Mouse (Mus musculus): ENCODE measurements around the gene Fut8.

Gene Fut8

DNA sequence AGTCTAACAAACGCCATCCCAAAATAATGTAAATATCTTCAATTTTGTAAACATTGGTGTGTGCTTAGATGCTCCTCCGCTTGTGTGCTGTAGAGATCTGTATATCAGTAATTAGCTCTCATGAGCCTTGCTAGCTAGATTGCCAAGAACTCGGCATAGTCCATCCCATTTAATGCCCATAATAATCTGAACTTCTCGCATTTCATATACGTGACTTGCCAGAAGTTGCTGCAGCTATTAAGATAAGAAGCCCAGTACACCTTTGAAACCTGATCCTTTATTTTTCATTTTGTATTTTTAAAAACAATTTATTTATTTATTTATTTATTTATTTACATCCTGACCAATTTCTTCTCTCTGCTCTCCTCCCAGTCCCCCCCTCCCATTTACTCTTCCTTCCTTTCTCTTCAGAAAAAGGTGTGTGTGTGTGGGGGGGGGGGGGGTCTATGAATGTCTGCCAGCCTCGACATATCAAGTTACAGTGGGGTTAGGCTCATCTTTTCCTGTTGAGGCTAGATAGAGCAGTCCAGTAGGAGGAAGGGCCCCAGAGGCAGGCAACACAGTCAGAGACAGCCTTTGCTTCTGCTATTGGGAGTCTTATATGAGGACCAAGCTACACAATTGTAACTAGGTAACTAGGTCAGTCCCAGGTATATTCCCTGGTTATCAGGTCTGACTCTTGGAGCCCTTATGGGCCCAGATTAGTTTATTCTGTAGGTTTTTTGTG, 183.9 kb downstream of the Fut8 start:
- Histone ChIP-seq H3K9me3 (ENCODE audit: low read length) (no peaks in the 10 kb centered on the region), H3K27me3 (ENCODE audit: insufficient read depth, low read length) (no peaks in the 10 kb centered on the region), H3K36me3 (ENCODE audit: insufficient read depth, low read length) (no peaks in the 10 kb centered on the region), H3K4me1 (replicated peaks; ENCODE audit: low read depth, low read length) (no peaks in the 10 kb centered on the region), H3K4me3 (replicated peaks; ENCODE audit: low read length) (no peak overlapping the region)
- TF ChIP-seq POU5F1 (IDR thresholded peaks at IDR 0.05; ENCODE audit: borderline replicate concordance, low read length) (no peak), NANOG (IDR thresholded peaks at IDR 0.05; ENCODE audit: borderline replicate concordance, low read length) (no peak)

DNA sequence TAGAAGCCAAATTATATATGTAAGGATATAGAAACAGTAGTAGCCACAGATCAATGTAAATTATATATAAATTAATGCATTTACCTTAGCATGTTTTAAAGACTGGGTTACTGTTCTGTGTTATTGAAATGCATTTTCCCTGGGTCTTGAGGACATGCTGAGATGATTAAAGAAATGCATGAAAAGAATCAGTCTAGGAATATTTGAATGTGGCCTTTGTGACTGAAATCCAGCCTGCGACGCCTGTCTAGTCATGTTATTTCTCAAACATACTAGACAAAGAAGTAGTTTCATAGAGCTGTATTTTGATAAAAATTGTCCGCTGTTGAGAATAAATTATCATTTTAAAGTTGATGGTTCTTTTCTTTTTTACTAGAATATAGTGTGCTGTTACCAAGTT, 188.2 kb downstream of the Fut8 start:
- Histone ChIP-seq H3K4me3 (replicated peaks; ENCODE audit: low read length) (no peak overlapping the region), H3K36me3 (ENCODE audit: insufficient read depth, low read length) (no peaks in the 10 kb centered on the region), H3K4me1 (replicated peaks; ENCODE audit: low read depth, low read length) (no peaks in the 10 kb centered on the region), H3K9me3 (ENCODE audit: low read length) (no peaks in the 10 kb centered on the region), H3K27me3 (ENCODE audit: insufficient read depth, low read length) (no peaks in the 10 kb centered on the region)
- no peak for TF ChIP-seq CTCF (conservative IDR thresholded peaks at IDR 0.05; ENCODE audit: low read length)
- TF ChIP-seq POU5F1 (IDR thresholded peaks at IDR 0.05; ENCODE audit: borderline replicate concordance, low read length) = no peak
- TF ChIP-seq NANOG (IDR thresholded peaks at IDR 0.05; ENCODE audit: borderline replicate concordance, low read length) = no peak

DNA sequence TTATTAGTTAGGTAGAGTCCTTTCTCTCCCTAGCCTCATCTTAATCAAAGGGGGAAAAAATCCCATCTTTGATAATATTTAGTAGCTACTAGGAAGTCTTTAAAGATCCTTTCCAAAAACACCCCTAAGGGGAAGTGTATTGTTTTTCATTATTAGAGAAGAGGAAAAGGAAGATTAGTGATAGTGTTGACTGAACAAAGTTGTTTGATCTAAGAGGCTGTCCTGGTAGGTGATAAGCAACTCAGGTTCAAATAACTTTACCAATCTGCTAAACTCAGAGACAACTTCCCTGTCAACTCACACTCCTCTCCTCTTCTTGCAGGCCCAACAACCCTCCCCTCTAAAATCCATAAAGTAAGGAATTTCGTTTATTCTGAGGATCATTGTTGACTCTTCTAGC, 190.2 kb downstream of the Fut8 start:
- H3K9me3 ChIP-seq (ENCODE audit: low read length) = no peaks in the 10 kb centered on the region
- no peaks in the 10 kb centered on the region for H3K36me3 ChIP-seq (ENCODE audit: insufficient read depth, low read length)
- H3K27me3 ChIP-seq (ENCODE audit: insufficient read depth, low read length) = no peaks in the 10 kb centered on the region
- H3K4me1 ChIP-seq (replicated peaks; ENCODE audit: low read depth, low read length) = no peaks in the 10 kb centered on the region
- H3K4me3 ChIP-seq (replicated peaks; ENCODE audit: low read length) = no peak overlapping the region
- TF ChIP-seq NANOG (IDR thresholded peaks at IDR 0.05; ENCODE audit: borderline replicate concordance, low read length) (no peak), POU5F1 (IDR thresholded peaks at IDR 0.05; ENCODE audit: borderline replicate concordance, low read length) (no peak), CTCF (conservative IDR thresholded peaks at IDR 0.05; ENCODE audit: low read length) (no peak)

DNA sequence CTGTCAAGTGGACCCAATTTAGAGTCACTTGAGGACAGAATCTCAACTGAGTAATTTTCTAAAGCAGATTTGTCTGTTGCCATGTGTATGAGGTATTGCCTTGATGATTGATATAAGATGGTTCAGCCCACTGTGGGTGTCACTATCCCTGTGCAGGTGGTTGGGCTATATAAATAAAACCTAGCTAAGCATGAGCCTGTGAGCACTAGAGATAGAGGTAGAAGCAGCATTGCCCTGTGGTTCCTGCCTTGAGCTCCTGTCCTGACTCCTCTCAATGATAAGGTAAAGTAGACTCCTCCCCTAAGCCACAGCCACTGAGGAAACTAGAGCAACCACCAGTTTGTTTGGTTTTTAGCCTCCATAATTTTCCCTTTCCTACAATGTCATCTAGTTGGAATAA, 191.5 kb downstream of the Fut8 start:
- TF ChIP-seq CTCF (conservative IDR thresholded peaks at IDR 0.05; ENCODE audit: low read length) (no peak), NANOG (IDR thresholded peaks at IDR 0.05; ENCODE audit: borderline replicate concordance, low read length) (no peak), POU5F1 (IDR thresholded peaks at IDR 0.05; ENCODE audit: borderline replicate concordance, low read length) (no peak)
- H3K9me3 ChIP-seq (ENCODE audit: low read length) = no peaks in the 10 kb centered on the region
- H3K4me1 ChIP-seq (replicated peaks; ENCODE audit: low read depth, low read length) = no peaks in the 10 kb centered on the region
- H3K4me3 ChIP-seq (replicated peaks; ENCODE audit: low read length) = no peak overlapping the region
- H3K27me3 ChIP-seq (ENCODE audit: insufficient read depth, low read length) = no peaks in the 10 kb centered on the region
- no peaks in the 10 kb centered on the region for H3K36me3 ChIP-seq (ENCODE audit: insufficient read depth, low read length)

DNA sequence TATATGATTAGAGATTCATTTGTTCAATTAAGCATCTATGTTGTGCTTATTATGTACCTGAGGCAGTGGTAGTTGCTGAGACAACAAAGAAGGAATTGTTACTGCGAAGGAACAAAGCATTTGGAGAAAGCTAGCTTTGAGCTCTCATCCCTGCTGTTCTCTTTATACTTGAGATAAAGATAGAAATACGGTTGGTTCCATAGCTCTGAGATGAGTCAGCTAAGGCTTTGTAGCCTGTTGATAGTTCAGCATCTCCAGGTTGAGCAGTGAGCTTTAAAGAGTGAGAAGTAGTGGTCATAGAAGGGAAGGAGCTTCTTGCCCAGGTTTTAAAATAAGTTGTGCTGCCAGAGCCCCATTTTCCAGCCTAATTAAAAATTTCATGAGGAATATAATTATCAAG, 198.8 kb downstream of the Fut8 start:
- no peaks in the 10 kb centered on the region for H3K9me3 ChIP-seq (ENCODE audit: low read length)
- H3K4me3 ChIP-seq (replicated peaks; ENCODE audit: low read length) = no peak overlapping the region
- H3K36me3 ChIP-seq (ENCODE audit: insufficient read depth, low read length) = no peaks in the 10 kb centered on the region
- no peaks in the 10 kb centered on the region for H3K27me3 ChIP-seq (ENCODE audit: insufficient read depth, low read length)
- TF ChIP-seq CTCF (conservative IDR thresholded peaks at IDR 0.05; ENCODE audit: low read length) (no peak), NANOG (IDR thresholded peaks at IDR 0.05; ENCODE audit: borderline replicate concordance, low read length) (no peak), POU5F1 (IDR thresholded peaks at IDR 0.05; ENCODE audit: borderline replicate concordance, low read length) (no peak)
- H3K4me1 ChIP-seq (replicated peaks; ENCODE audit: low read depth, low read length) = no peaks in the 10 kb centered on the region

DNA sequence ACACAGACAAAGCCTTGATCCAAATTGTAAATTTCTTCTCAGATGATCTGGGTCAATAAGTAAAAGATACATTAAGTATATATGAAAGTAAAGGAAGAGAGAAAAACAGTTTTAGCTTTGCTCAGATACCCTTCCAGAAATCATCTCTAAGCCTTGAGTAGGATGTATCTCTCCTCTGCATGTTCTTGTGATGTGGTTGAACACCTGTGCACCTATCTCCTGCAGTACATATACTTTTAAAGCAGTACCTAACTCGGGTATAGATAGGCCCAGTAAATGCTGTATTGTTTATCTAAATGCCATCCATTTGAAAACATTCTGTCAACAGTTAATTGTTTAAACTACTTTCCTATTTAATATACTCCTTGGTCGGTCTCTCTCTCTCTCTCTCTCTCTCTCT, 212.9 kb downstream of the Fut8 start:
- TF ChIP-seq POU5F1 (IDR thresholded peaks at IDR 0.05; ENCODE audit: borderline replicate concordance, low read length) (no peak), NANOG (IDR thresholded peaks at IDR 0.05; ENCODE audit: borderline replicate concordance, low read length) (no peak), CTCF (conservative IDR thresholded peaks at IDR 0.05; ENCODE audit: low read length) (no peak)
- Histone ChIP-seq H3K4me1 (replicated peaks; ENCODE audit: low read depth, low read length) (no peaks in the 10 kb centered on the region), H3K9me3 (ENCODE audit: low read length) (no peaks in the 10 kb centered on the region), H3K36me3 (ENCODE audit: insufficient read depth, low read length) (no peaks in the 10 kb centered on the region), H3K4me3 (replicated peaks; ENCODE audit: low read length) (no peak overlapping the region), H3K27me3 (ENCODE audit: insufficient read depth, low read length) (no peaks in the 10 kb centered on the region)

DNA sequence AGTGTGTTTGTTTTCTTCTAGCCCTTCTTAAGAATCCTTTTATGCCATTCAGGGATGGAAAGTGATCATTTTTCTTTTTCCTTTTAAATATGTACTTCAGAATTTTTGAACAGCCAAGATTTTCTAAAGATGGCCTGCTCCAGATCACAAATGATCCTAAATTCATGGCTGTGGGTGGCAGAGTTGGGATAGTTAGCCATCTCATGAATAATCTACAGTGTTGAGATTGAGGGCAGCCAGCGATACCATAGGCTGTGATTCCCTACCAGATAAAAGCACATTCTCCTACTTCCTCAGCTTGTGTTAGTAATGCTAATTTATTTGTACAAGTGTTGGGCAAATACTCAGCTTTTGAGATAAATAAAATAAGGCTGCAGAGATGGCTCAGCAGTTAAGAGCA, 228.3 kb downstream of the Fut8 start:
- TF ChIP-seq NANOG (IDR thresholded peaks at IDR 0.05; ENCODE audit: borderline replicate concordance, low read length) (no peak), CTCF (conservative IDR thresholded peaks at IDR 0.05; ENCODE audit: low read length) (no peak), POU5F1 (IDR thresholded peaks at IDR 0.05; ENCODE audit: borderline replicate concordance, low read length) (no peak)
- H3K9me3 ChIP-seq (ENCODE audit: low read length) = no peaks in the 10 kb centered on the region
- H3K4me3 ChIP-seq (replicated peaks; ENCODE audit: low read length) = no peak overlapping the region
- no peaks in the 10 kb centered on the region for H3K36me3 ChIP-seq (ENCODE audit: insufficient read depth, low read length)
- no peaks in the 10 kb centered on the region for H3K4me1 ChIP-seq (replicated peaks; ENCODE audit: low read depth, low read length)
- H3K27me3 ChIP-seq (ENCODE audit: insufficient read depth, low read length) = no peaks in the 10 kb centered on the region

DNA sequence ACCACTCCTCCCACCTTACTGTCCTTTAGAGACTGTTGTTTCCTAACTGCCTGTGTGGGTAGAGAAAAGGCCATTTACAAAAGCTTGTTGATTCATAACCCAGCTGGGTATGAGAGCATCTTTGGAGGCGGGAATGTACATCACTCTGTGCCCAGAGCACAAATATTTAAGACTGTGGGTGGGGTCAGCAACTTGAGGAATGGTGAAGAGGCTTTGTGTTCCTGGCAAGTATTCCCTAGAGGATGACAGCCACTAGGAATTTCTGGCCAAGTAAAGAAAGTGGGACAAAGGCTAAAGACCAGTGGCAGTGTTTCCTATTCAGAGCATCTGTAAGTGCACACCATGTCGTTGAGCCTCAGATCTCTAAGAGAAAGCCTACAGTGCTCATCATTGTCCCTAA, 242.0 kb downstream of the Fut8 start:
- Histone ChIP-seq H3K36me3 (ENCODE audit: insufficient read depth, low read length) (peaks cover 4% of the 10 kb centered on the region), H3K4me1 (replicated peaks; ENCODE audit: low read depth, low read length) (no peaks in the 10 kb centered on the region), H3K27me3 (ENCODE audit: insufficient read depth, low read length) (no peaks in the 10 kb centered on the region), H3K9me3 (ENCODE audit: low read length) (no peaks in the 10 kb centered on the region), H3K4me3 (replicated peaks; ENCODE audit: low read length) (no peak overlapping the region)
- TF ChIP-seq CTCF (conservative IDR thresholded peaks at IDR 0.05; ENCODE audit: low read length) (no peak), NANOG (IDR thresholded peaks at IDR 0.05; ENCODE audit: borderline replicate concordance, low read length) (no peak), POU5F1 (IDR thresholded peaks at IDR 0.05; ENCODE audit: borderline replicate concordance, low read length) (no peak)

DNA sequence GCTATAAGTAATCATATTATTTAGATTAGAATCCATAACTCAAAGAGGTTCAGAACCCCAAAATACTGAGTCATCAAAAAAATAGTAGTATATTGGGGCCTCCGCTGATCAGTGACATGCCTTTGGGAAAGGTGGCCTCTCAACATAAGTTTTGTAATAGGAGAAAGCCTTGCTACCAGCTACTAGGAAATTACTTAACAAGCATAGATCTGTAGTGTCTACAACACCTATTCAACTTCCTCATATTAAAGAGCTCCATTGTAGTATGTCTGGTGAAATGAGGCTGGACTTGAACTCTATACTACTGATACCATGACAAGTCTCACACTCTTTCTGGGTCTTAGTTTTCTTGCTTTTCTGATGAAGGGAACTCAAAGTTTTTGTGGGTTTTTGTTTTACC, 243.2 kb downstream of the Fut8 start:
- Histone ChIP-seq H3K4me3 (replicated peaks; ENCODE audit: low read length) (no peak overlapping the region), H3K9me3 (ENCODE audit: low read length) (no peaks in the 10 kb centered on the region), H3K4me1 (replicated peaks; ENCODE audit: low read depth, low read length) (no peaks in the 10 kb centered on the region), H3K27me3 (ENCODE audit: insufficient read depth, low read length) (no peaks in the 10 kb centered on the region), H3K36me3 (ENCODE audit: insufficient read depth, low read length) (no peaks in the 10 kb centered on the region)
- TF ChIP-seq CTCF (conservative IDR thresholded peaks at IDR 0.05; ENCODE audit: low read length) (no peak), POU5F1 (IDR thresholded peaks at IDR 0.05; ENCODE audit: borderline replicate concordance, low read length) (no peak), NANOG (IDR thresholded peaks at IDR 0.05; ENCODE audit: borderline replicate concordance, low read length) (no peak)
